Comparison of ENCODE assay signal across 16 mouse cellular contexts in genomic region chr9:84558346-84558745, GRCm38 (mm10).
DNase-seq lines count a peak whose midpoint lies in the region.
"Had no signal": no experiment of that assay in that cellular context is flagged by ENCODE, and none has a peak within 500 bp of the region (broad histone marks: within the 10 kb centered on the region; RNA-seq: fewer than 3 reads in every experiment).

No protein-coding gene starts in this region.

- peak; percentile 4 for DNase-seq in adrenal gland, postnatal 10 days
- DNase-seq in adrenal gland, adult 8-10 months, result no peak
- peak; percentile 68 to 70 for DNase-seq in kidney, adult 8-10 months
- DNase-seq in kidney, adult 18-20 months, result no peak
- DNase-seq in kidney, postnatal 36 days, result peak; percentile 58 to 60
- DNase-seq in kidney, postnatal 4 days, result no peak
- DNase-seq: adrenal gland, postnatal 25 days; cerebellum, adult 11-12 months; cerebellum, adult 8-10 months; cerebellum, postnatal 10 days; cerebellum, postnatal 36 days; embryo, embryonic 11 days; gastrocnemius, postnatal 25 days; heart, adult 18-20 months; heart, postnatal 14 days; heart, postnatal 4 days had no signal

Comparison
In these comparisons a context has a peak if more than half of its experiments do, and no peak if none do; other contexts are left out.
1. DNase-seq: peak in adrenal gland, postnatal 10 days (single experiment), kidney, adult 8-10 months (2 of 2) and kidney, postnatal 36 days (2 of 2); none in adrenal gland, adult 8-10 months (single experiment), kidney, adult 18-20 months (single experiment) and kidney, postnatal 4 days (0 of 2).